Mouse (Mus musculus): Measurements from ENCODE around the gene Dppa3. TPM values are rescaled to one million over a fixed set of nuclear protein-coding genes. Genes with fewer than 3 reads are reported as not detected.

Gene Dppa3
- total RNA-seq, 2 experiments from 2014 or later = not detected

DNA sequence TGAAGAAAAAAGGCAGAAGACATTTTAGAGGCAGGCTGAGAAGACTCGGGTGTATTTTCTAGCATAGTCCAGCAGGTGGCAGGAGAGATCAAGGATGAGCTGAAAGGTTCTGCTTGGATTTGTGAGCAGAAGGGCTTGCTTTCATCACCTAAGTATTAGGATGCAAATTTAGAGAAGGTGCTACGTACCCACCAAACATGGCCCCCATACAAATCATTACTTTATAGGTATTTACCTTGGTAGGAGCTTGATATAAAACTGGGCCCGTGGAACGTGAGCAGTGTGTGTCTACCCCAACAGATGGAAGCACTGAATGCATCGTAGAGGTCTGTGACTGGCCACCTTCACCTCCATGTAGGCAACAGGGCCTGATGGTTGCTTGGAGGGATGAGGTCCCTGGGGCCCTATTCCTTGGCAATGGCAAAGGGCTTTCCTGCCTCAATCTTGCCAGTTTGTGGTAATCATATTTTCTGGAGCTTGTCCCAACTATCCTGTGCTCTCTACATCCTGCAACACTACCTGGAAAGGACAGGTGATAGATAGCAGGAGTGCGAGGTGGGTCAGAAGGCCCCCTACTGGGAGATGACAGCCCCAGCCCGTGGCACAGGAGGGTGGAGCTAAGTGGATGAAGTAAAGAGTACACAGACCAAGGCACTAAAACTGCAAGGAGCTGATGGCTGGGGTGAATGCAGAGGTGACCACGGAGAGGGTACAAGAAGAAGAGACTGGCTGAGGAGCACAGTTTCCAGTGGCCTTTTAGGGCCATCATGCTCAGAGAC is 34.6 kb downstream of the Dppa3 start:
- ATAC-seq (replicated peaks; ENCODE audit: low FRiP score, poor library complexity, severe bottlenecking) = peak; percentile 60; the same call in 1 of the 2 replicates

DNA sequence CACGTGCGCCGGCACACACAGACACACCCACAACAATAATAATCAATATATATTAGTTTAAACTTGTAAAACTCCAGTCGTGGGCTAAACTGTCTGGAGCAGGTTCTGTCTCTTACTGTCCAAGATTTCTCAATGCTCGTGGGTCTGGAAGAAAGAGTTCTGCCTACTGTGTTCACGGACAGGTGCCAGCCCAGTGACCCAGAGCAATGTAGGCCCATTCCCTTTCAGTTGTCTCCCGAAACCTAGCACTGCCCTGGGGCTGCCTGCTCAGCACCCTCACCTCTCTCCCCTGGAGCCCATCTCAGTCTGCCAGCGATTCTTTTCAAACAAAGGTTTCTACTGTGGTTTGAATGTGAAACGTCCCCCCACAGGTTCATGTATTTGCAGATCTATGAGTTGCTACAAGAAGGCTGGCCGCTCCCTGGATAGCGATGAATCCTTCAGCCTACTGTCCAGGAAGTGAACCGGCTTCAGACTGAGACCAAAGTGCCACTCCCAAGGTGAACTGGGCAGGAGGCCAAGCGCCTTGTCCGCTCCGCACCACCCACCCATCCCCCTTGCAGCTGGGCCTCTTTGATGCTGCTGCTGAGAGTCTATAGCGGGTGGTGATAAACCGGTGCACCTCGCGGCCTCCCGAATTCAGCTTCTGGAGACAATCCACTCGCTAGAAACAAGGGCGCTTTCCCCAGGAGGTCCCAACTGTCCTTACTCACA is 36.5 kb downstream of the Dppa3 start:
- ATAC-seq (replicated peaks; ENCODE audit: low FRiP score, poor library complexity, severe bottlenecking) = no peak

DNA sequence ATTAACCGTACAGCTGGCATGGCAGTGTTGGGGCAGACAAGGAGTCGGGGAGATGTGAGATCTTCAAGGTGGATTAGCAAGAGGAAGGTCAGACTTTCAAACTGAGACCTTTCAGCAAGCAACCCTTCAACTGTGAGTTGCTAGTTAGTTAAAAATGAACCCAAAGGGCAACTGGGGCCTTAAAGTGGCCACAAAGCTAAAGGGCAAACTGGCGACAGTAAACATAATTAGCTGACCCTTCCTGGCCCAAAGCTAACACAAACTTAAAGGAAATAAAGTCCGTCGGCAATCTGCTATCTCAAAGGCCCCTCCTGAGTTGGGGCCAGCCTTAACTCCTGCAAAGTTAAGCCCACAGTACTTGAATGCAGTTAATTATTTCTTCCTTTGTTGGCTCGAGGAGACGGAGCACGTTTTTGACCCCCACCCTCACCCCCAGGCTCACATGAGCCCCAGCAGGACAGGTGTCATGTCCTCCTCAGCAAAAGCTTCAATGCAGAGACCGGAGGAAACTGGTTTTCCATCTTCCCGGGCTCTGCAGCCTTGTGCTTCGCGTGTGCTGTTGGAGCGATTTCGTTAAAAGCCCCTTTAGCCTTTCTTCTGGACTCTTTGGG is 37.5 kb downstream of the Dppa3 start:
- ATAC-seq (replicated peaks; ENCODE audit: low FRiP score, poor library complexity, severe bottlenecking) = no peak

DNA sequence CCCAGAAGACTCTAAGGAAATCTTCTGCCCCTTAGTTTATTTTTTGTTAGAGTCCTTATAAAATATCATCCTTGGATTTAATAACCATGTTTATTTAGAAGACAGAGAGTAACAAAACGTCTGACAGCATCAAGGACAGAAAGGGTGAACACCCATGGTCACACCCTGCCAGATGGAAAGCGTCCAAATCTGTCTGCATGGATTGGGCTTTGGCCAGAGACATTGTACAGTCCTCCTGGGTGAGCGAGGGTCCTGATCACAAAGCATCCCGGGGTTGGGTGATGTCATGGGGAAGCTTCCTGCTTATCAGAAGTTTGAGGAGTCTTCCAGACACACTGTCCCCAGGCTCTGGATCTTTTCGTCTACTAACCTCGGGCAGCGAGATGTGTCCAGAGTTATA is 39.7 kb downstream of the Dppa3 start:
- no peak for ATAC-seq (replicated peaks; ENCODE audit: low FRiP score, poor library complexity, severe bottlenecking)

DNA sequence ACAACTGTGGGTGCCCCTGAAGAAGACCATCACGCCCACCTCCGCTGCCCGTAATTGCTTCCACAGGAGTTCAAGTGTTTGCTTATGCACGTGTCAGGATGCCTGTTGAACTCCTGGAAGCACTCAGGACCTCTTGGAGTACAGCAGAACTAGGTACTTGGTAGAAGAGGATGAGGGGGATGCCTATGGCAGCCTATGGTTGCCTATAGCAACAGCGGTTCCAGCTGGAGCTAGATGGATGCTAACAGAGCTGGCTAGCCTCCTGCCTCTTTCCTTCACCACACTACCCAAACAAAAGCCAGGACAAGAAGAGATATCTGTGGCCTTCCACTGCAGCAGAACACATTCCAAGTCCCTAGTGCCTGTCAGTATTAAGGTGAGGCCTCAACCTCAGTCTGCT is 41.5 kb downstream of the Dppa3 start:
- no peak for ATAC-seq (replicated peaks; ENCODE audit: low FRiP score, poor library complexity, severe bottlenecking)

DNA sequence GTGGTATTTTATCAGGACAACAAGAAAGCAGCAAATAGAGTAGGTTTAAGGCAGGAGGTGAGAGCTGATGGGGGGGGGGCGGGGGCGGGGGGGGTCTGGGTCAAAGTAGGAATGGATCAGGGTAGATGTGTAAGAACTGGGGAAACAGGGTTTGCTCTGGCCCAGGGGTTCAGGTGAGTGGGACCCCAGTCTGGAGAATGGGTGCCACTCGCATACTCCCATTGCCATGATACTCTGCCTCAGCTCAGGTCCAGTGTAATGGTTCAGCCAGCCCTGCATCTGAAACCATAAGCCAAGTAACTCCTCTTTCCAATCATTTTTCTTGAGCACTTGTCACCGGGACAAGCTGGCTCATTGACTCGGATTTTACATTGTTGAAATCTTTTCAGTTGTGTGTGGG is 42.6 kb downstream of the Dppa3 start:
- no peak for ATAC-seq (replicated peaks; ENCODE audit: low FRiP score, poor library complexity, severe bottlenecking)

DNA sequence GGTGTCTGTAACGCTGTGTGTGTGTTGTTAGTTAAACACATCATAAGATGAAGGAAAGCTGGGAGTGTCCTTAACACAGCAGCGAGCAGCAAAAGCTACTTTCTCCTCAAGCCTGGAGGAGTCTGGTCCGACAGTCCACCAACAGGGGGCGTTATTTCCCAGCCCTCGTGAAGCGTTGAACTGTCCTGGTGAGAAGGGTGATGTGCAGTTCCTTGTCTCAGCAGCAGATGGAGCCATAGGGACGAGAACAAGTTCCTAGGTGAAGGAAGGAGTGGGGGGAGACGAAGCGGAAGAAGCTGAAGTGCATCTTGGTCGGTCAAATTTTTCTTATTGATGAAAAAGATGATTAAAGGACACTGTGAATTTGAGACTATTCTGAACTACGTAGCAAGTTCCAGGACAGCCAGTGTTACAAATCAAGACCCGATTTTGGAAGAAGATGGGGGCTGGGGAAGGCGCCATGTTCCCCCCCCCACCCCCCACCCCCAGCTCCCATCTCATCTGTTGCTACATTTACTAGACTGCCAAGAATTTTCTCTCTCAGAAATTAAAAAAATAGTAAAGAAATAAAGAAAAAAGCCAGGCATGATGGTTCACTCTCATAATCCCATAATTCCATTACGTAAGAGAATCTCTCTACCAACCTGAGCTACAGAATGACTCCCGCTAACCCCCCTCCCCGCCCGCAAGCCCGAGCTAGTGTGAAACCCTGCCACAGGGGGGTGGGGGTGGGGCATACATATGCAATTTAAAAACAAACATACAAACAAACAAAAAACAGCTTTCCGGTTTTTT is 43.4 kb downstream of the Dppa3 start:
- peak; percentile 60; the same call in 1 of the 2 replicates for ATAC-seq (replicated peaks; ENCODE audit: low FRiP score, poor library complexity, severe bottlenecking)

DNA sequence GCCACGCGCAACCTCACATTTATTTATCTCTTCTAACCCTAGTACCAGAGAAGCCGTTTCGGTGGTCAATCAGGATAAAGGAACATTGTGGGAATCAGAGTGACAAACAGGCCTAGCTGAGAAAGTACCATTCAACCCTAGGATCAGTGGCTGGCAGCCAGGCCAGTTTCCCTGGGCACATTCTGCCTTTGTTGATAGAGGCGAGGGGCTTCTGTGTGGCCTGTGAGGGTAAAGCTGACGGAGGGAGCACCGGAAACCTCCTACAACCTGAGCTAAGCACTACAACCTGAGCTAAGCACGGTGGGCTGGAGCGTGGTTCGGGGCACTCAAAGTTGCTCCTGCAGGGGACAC is 44.0 kb downstream of the Dppa3 start:
- ATAC-seq (replicated peaks; ENCODE audit: low FRiP score, poor library complexity, severe bottlenecking) = no peak

DNA sequence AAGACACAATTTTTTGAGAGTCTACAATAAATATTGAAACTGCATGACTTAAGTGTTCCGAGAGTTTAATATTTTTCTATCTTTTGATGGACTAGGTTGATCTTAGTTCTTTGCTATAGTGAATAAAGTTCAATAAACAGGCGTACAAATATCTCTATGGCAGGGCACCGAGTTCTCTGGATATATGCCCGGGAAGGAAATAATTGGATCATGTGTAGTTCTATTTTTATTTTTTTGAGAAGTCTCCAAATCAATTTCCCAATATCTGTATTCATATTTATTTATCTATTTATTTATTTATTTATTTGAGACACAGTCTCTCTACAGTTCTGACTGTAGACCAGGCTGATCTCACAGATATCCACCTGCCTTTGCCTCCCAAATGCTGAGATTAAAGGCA is 44.6 kb downstream of the Dppa3 start:
- ATAC-seq (replicated peaks; ENCODE audit: low FRiP score, poor library complexity, severe bottlenecking) = no peak

DNA sequence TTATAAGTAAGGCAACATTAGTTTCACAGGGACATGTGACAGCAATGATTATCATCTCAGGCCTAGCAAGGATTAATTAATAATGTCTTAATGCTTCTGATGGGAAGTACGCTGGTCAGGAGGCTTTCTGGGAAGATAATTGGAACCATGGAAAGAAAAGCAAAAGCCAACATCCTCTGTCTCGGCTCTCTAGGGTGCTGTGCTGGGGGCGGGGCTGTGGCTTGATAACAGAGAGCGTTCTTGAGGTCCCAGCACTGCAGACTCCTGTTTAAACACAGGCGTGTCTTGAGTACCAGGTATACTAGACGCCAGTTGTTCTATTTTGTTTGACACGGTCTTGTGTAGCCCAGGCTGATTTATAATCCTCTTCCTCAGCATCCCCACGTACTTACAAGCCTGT is 46.5 kb downstream of the Dppa3 start:
- ATAC-seq (replicated peaks; ENCODE audit: low FRiP score, poor library complexity, severe bottlenecking) = no peak

Other genes with a start within 250 kb of the Dppa3 start
- gene Rimklb, start 127.6 kb upstream of the Dppa3 start, total RNA-seq (2015; ENCODE audit: low replicate concordance) = not detected in 2 replicates
- gene Rimklb, start 127.6 kb upstream of the Dppa3 start, total RNA-seq (2017; ENCODE audit: low replicate concordance) = not detected in 2 replicates
- not detected in 2 replicates for gene Mfap5, start 120.6 kb upstream of the Dppa3 start, total RNA-seq (2015; ENCODE audit: low replicate concordance)
- not detected in 2 replicates for gene Mfap5, start 120.6 kb upstream of the Dppa3 start, total RNA-seq (2017; ENCODE audit: low replicate concordance)
- not detected in 2 replicates for gene Aicda, start 72.6 kb upstream of the Dppa3 start, total RNA-seq (2015; ENCODE audit: low replicate concordance)
- not detected in 2 replicates for gene Aicda, start 72.6 kb upstream of the Dppa3 start, total RNA-seq (2017; ENCODE audit: low replicate concordance)
- gene Apobec1, start 24.0 kb upstream of the Dppa3 start, total RNA-seq (2015; ENCODE audit: low replicate concordance) = 11.5 and 16.5 TPM in 2 replicates
- 12.0 and 23.2 TPM in 2 replicates for gene Apobec1, start 24.0 kb upstream of the Dppa3 start, total RNA-seq (2017; ENCODE audit: low replicate concordance)
- 3.6 TPM in 1 of 2 replicates, not detected in the other for gene Gdf3, start 16.3 kb upstream of the Dppa3 start, total RNA-seq (2015; ENCODE audit: low replicate concordance)
- 0.51 and 0.98 TPM in 2 replicates for gene Gdf3, start 16.3 kb upstream of the Dppa3 start, total RNA-seq (2017; ENCODE audit: low replicate concordance)
- gene Nanog, start 81.1 kb downstream of the Dppa3 start, total RNA-seq (2015; ENCODE audit: low replicate concordance) = not detected in 2 replicates
- gene Nanog, start 81.1 kb downstream of the Dppa3 start, total RNA-seq (2017; ENCODE audit: low replicate concordance) = not detected in 2 replicates
- gene Slc2a3, start 175.2 kb downstream of the Dppa3 start, total RNA-seq (2015; ENCODE audit: low replicate concordance) = 7.5 and 15.7 TPM in 2 replicates
- 19.1 and 19.4 TPM in 2 replicates for gene Slc2a3, start 175.2 kb downstream of the Dppa3 start, total RNA-seq (2017; ENCODE audit: low replicate concordance)
- gene Foxj2, start 193.5 kb downstream of the Dppa3 start, total RNA-seq (2015; ENCODE audit: low replicate concordance) = 1.3 and 11.5 TPM in 2 replicates
- 0.70 and 4.4 TPM in 2 replicates for gene Foxj2, start 193.5 kb downstream of the Dppa3 start, total RNA-seq (2017; ENCODE audit: low replicate concordance)
- 0.21 TPM in 1 of 2 replicates, not detected in the other for gene C3ar1, start 229.8 kb downstream of the Dppa3 start, total RNA-seq (2015; ENCODE audit: low replicate concordance)
- 0.42 and 0.43 TPM in 2 replicates for gene C3ar1, start 229.8 kb downstream of the Dppa3 start, total RNA-seq (2017; ENCODE audit: low replicate concordance)
- 6.9 and 15.0 TPM in 2 replicates for gene Necap1, start 248.1 kb downstream of the Dppa3 start, total RNA-seq (2015; ENCODE audit: low replicate concordance)
- gene Necap1, start 248.1 kb downstream of the Dppa3 start, total RNA-seq (2017; ENCODE audit: low replicate concordance) = 6.3 and 16.8 TPM in 2 replicates

All from erythroblast, adult 5-6 weeks (primary cell).